Mouse (Mus musculus): ENCODE data around the gene Ppm1a. TPM values are rescaled to one million over a fixed set of nuclear protein-coding genes. Genes with fewer than 3 reads are reported as not detected.

The Ppm1a gene
- polyA plus RNA-seq, 1 experiment from 2014 or later, result 41.7 TPM

- 58% methylated on average over 14 of the region's 14 CpGs for WGBS
- DNase-seq (ENCODE audit: low spot score), result no peak
Measured at GRCm38 (mm10) chr12:72745486-72745885, 11.8 kb upstream of the Ppm1a start.

DNA sequence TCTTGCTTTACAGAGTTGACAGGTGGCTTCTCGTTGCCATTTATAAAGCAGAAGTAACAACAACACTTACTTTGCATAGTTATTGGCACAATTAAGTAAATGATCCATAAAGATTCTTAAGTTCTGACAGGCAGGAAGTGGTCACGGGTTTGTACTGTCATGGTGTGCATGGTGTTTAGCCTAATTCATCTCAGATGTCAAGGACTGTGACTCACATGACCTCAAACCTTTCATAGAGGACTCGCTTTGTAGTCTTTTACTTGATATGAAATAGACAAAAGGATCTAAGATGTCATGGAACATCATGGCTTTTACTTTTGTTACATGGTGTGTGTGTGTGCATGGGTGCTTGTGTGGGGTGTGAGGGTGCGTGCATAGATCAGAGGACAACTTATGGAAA is 8.9 kb upstream of the Ppm1a start:
- H3K27me3 ChIP-seq (ENCODE audit: low read depth, poor library complexity, severe bottlenecking), result no peaks in the 10 kb centered on the region
- H3K4me3 ChIP-seq, result no peak overlapping the region
- no peak overlapping the region for H3K27ac ChIP-seq (replicated peaks)
- H3K36me3 ChIP-seq, result no peaks in the 10 kb centered on the region
- peaks cover 11% of the 10 kb centered on the region; the same call in 1 of the 2 replicates for H3K4me1 ChIP-seq
- H3K9me3 ChIP-seq (replicated peaks), result no peaks in the 10 kb centered on the region
- DNase-seq (ENCODE audit: low spot score), result no peak
- 89% methylated on average over 4 of the region's 4 CpGs for WGBS

More at GRCm38 (mm10) chr12:72745486-72745885, 11.8 kb upstream of the Ppm1a start:
- Histone ChIP-seq H3K4me3 (no peak overlapping the region), H3K9me3 (replicated peaks) (no peaks in the 10 kb centered on the region), H3K27me3 (ENCODE audit: low read depth, poor library complexity, severe bottlenecking) (no peaks in the 10 kb centered on the region), H3K36me3 (no peaks in the 10 kb centered on the region), H3K27ac (replicated peaks) (no peak overlapping the region), H3K4me1 (peaks cover 15% of the 10 kb centered on the region; the same call in 1 of the 2 replicates)

- WGBS, result 91% methylated on average over 4 of the region's 4 CpGs
- DNase-seq (ENCODE audit: low spot score), result no peak
Measured at GRCm38 (mm10) chr12:72748841-72749240, 8.4 kb upstream of the Ppm1a start.

GRCm38 (mm10) chr12:72749500-72749899 is 7.8 kb upstream of the Ppm1a start:
- 93% methylated on average over 2 of the region's 2 CpGs for WGBS
- Histone ChIP-seq H3K4me1 (peaks cover 11% of the 10 kb centered on the region; the same call in 1 of the 2 replicates), H3K27me3 (ENCODE audit: low read depth, poor library complexity, severe bottlenecking) (no peaks in the 10 kb centered on the region), H3K36me3 (no peaks in the 10 kb centered on the region), H3K9me3 (replicated peaks) (no peaks in the 10 kb centered on the region), H3K4me3 (no peak overlapping the region), H3K27ac (replicated peaks) (no peak overlapping the region)
- no peak for DNase-seq (ENCODE audit: low spot score)

More at GRCm38 (mm10) chr12:72748841-72749240, 8.4 kb upstream of the Ppm1a start:
- H3K27ac ChIP-seq (replicated peaks), result no peak overlapping the region
- H3K9me3 ChIP-seq (replicated peaks), result no peaks in the 10 kb centered on the region
- no peaks in the 10 kb centered on the region for H3K36me3 ChIP-seq
- peaks cover 11% of the 10 kb centered on the region; the same call in 1 of the 2 replicates for H3K4me1 ChIP-seq
- no peaks in the 10 kb centered on the region for H3K27me3 ChIP-seq (ENCODE audit: low read depth, poor library complexity, severe bottlenecking)
- no peak overlapping the region for H3K4me3 ChIP-seq

DNA sequence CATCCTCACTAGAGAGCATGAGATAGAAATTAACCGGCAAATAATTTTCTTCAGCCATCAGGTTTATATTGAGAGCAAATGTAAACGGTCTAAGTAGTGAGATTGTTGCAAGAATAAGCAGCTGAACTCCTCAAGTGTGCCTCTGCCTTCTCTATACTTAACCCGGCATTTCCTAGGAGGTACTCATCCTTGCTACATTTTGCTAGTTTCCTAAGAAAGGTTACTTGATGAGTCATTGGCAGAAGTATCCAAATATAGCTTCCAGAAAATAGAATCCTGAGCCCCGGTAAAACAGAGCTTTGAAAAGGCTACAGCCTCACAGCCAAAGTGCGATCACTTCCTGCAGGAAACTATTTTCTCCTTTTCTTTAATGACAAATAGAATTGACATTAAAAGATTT is 7.2 kb upstream of the Ppm1a start:
- DNase-seq (ENCODE audit: low spot score), result no peak
- Histone ChIP-seq H3K9me3 (replicated peaks) (no peaks in the 10 kb centered on the region), H3K27ac (replicated peaks) (no peak overlapping the region), H3K36me3 (no peaks in the 10 kb centered on the region), H3K4me3 (no peak overlapping the region), H3K27me3 (ENCODE audit: low read depth, poor library complexity, severe bottlenecking) (no peaks in the 10 kb centered on the region), H3K4me1 (peaks cover 7% of the 10 kb centered on the region; the same call in 1 of the 2 replicates)
- WGBS, result 84% methylated on average over 5 of the region's 5 CpGs

GRCm38 (mm10) chr12:72750606-72751005 is 6.6 kb upstream of the Ppm1a start:
- no peak for DNase-seq (ENCODE audit: low spot score)
- Histone ChIP-seq H3K9me3 (replicated peaks) (no peaks in the 10 kb centered on the region), H3K4me3 (no peak overlapping the region), H3K36me3 (no peaks in the 10 kb centered on the region), H3K27ac (replicated peaks) (no peak overlapping the region), H3K27me3 (ENCODE audit: low read depth, poor library complexity, severe bottlenecking) (no peaks in the 10 kb centered on the region), H3K4me1 (peaks cover 1% of the 10 kb centered on the region; the same call in 1 of the 2 replicates)
- WGBS, result 88% methylated on average over 2 of the region's 2 CpGs

GRCm38 (mm10) chr12:72757596-72757995 is 341 bp downstream of the Ppm1a start:
- H3K27me3 ChIP-seq (ENCODE audit: low read depth, poor library complexity, severe bottlenecking), result no peaks in the 10 kb centered on the region
- H3K27ac ChIP-seq (replicated peaks), result peak overlapping the region; percentile 76
- H3K4me3 ChIP-seq, result no peak overlapping the region
- WGBS, result 4% methylated on average over 1 of the region's 1 CpGs
- H3K9me3 ChIP-seq (replicated peaks), result no peaks in the 10 kb centered on the region
- DNase-seq (ENCODE audit: low spot score), result peak; percentile 43
- H3K36me3 ChIP-seq, result no peaks in the 10 kb centered on the region
- H3K4me1 ChIP-seq, result peaks cover 37% of the 10 kb centered on the region

GRCm38 (mm10) chr12:72759956-72760355 is 2.7 kb downstream of the Ppm1a start:
- DNase-seq (ENCODE audit: low spot score), result no peak
- WGBS, result 20% methylated on average over 7 of the region's 7 CpGs
- no peaks in the 10 kb centered on the region for H3K36me3 ChIP-seq
- H3K27me3 ChIP-seq (ENCODE audit: low read depth, poor library complexity, severe bottlenecking), result no peaks in the 10 kb centered on the region
- peaks cover 47% of the 10 kb centered on the region for H3K4me1 ChIP-seq
- no peaks in the 10 kb centered on the region for H3K9me3 ChIP-seq (replicated peaks)
- peak overlapping the region; percentile 92 for H3K4me3 ChIP-seq
- H3K27ac ChIP-seq (replicated peaks), result peak overlapping the region; percentile 99

- under 1% methylated on average over 78 of the region's 78 CpGs for WGBS
- DNase-seq (ENCODE audit: low spot score), result peak; percentile 79
- Histone ChIP-seq H3K9me3 (replicated peaks) (no peaks in the 10 kb centered on the region), H3K4me3 (peak overlapping the region; percentile 92), H3K36me3 (no peaks in the 10 kb centered on the region), H3K27me3 (ENCODE audit: low read depth, poor library complexity, severe bottlenecking) (no peaks in the 10 kb centered on the region), H3K4me1 (peaks cover 47% of the 10 kb centered on the region), H3K27ac (replicated peaks) (peak overlapping the region; percentile 99)
Measured at GRCm38 (mm10) chr12:72760376-72761229, 3.3 kb downstream of the Ppm1a start.

GRCm38 (mm10) chr12:72761230-72761648 is 4.0 kb downstream of the Ppm1a start:
- Histone ChIP-seq H3K27ac (replicated peaks) (peak overlapping the region; percentile 99), H3K9me3 (replicated peaks) (no peaks in the 10 kb centered on the region), H3K4me1 (peaks cover 44% of the 10 kb centered on the region), H3K27me3 (ENCODE audit: low read depth, poor library complexity, severe bottlenecking) (no peaks in the 10 kb centered on the region), H3K4me3 (peak overlapping the region; percentile 92), H3K36me3 (no peaks in the 10 kb centered on the region)
- WGBS, result 0% methylated on average over 34 of the region's 71 CpGs
- peak; percentile 95 for DNase-seq (ENCODE audit: low spot score)

GRCm38 (mm10) chr12:72761649-72762261 is 4.5 kb downstream of the Ppm1a start:
- Histone ChIP-seq H3K27ac (replicated peaks) (peak overlapping the region; percentile 99), H3K27me3 (ENCODE audit: low read depth, poor library complexity, severe bottlenecking) (no peaks in the 10 kb centered on the region), H3K36me3 (no peaks in the 10 kb centered on the region), H3K9me3 (replicated peaks) (no peaks in the 10 kb centered on the region), H3K4me3 (peak overlapping the region; percentile 92), H3K4me1 (peaks cover 40% of the 10 kb centered on the region)
- DNase-seq (ENCODE audit: low spot score), result peak; percentile 75
- WGBS, result 2% methylated on average over 24 of the region's 43 CpGs

GRCm38 (mm10) chr12:72762502-72762901 is 5.2 kb downstream of the Ppm1a start:
- H3K9me3 ChIP-seq (replicated peaks), result no peaks in the 10 kb centered on the region
- 68% methylated on average over 1 of the region's 1 CpGs for WGBS
- peak overlapping the region; percentile 92 for H3K4me3 ChIP-seq
- H3K36me3 ChIP-seq, result no peaks in the 10 kb centered on the region
- no peaks in the 10 kb centered on the region for H3K27me3 ChIP-seq (ENCODE audit: low read depth, poor library complexity, severe bottlenecking)
- H3K27ac ChIP-seq (replicated peaks), result peak overlapping the region; percentile 99
- DNase-seq (ENCODE audit: low spot score), result no peak
- peaks cover 33% of the 10 kb centered on the region for H3K4me1 ChIP-seq

DNA sequence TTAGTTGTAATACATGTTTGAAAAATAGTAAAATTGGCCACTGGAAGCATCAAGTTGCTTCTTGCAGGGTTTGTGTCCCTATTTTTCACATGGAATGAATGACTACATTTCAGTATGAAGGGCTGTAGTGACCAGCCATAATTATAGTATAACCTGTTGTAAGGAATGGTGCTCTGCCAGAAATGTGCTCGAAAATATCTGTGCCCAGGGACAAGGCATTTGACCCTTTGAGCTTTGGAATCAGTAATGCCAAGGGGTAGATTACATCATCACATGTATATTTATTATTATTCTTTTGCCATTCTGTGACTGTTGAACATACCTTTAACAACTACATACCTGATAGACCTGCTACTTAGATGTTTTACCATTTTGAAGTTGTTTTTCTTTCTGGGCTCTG is 5.9 kb downstream of the Ppm1a start:
- Histone ChIP-seq H3K36me3 (no peaks in the 10 kb centered on the region), H3K4me3 (peak overlapping the region; percentile 92), H3K9me3 (replicated peaks) (no peaks in the 10 kb centered on the region), H3K27ac (replicated peaks) (no peak overlapping the region), H3K27me3 (ENCODE audit: low read depth, poor library complexity, severe bottlenecking) (no peaks in the 10 kb centered on the region), H3K4me1 (peaks cover 27% of the 10 kb centered on the region)
- no peak for DNase-seq (ENCODE audit: low spot score)
- WGBS, result 61% methylated on average over 1 of the region's 1 CpGs
